Mouse (Mus musculus): Measurements from ENCODE around the gene Smug1.
A peak's percentile ranks its signal among the peaks of the same experiment; 100 is the strongest.

DNA sequence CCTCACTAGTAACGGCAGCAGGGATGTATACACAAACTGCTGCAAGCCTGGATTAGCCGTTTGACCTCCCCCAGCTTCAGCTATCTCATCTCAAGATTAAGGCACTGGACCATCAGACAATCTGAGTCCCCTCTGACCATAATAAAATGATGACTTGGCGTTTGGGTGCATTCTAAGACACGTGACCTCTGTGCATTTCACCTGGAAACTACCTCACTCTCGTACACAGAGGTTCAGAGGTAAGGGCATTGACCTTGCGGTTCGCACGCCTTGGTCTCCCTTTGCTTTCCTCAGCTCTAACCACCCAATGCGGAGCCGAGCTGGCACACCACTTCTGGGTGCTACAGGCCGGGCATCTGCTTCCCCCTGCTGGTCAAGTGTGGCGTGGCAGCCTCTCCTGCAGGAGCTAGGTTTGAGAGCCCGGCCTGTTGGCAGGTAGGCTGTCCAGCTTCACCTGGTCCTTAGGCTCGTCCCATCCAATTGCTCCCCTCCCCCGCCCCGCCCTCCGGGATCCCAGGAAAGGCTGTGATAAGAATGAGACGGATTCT lies 10.1 kb upstream of the Smug1 start:
- TF ChIP-seq CTCF (IDR thresholded peaks at IDR 0.05; ENCODE audit: insufficient read depth, low read length) (peak; percentile 88), POLR2A (IDR thresholded peaks at IDR 0.05; ENCODE audit: borderline replicate concordance, extremely low read depth, low read depth, low read length) (no peak)

Data from lung, adult 2 months (tissue).